Mouse (Mus musculus): ENCODE measurements around the gene 3110021N24Rik.

DNA sequence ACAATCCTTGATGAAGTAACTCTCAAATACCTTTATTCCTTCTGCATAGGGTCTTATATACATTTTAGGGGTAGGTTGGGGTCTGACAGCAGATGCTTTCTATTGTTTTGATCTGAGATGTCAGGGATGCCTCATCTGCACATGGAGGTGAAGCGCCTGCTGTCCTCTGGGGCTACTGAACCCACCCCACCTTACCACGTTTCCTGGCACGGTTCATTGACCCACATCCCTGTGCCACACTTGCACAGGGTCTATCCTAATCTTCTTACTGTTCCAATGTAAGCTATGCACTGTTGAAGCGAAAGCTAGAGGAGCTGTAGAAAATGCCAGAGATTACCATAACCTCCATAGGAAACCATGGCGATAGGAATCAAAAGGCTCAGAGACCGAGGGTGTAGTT lies 92.1 kb downstream of the 3110021N24Rik start:
- TF ChIP-seq CTCF (IDR thresholded peaks at IDR 0.05; ENCODE audit: low read depth) (no peak), EP300 (IDR thresholded peaks at IDR 0.05; ENCODE audit: low read depth) (no peak)
